Mouse (Mus musculus) liver, postnatal 0 days (tissue): ENCODE measurements around the gene Ppat. TPM values are rescaled to one million over a fixed set of nuclear protein-coding genes. Genes with fewer than 3 reads are reported as not detected.

Experiments used
- ATAC-seq: fragments of 200-750 bp; cut with Nextera tagmentation; 2 replicates; pipeline ENCODE4 v1.8.0; 2017; ENCODE audit warnings: mild to moderate bottlenecking, moderate library complexity
- DNase-seq: peaks from one replicate; pipeline ENCODE4 v3.0.0-alpha.2; 2016
- H3K27ac ChIP-seq: fragments of 300-500 bp; sonication (generic); 2 replicates; pipeline ENCODE4 v1.5.1; 2014; ENCODE audit warnings: antibody characterized with exemption, moderate library complexity, mild to moderate bottlenecking, low read depth
- H3K27me3 ChIP-seq: fragments of 300-500 bp; sonication (generic); 2 replicates; pipeline ENCODE4 v1.6.1; 2014; ENCODE audit warnings: low read length, control low read depth, mixed read lengths; ENCODE audit not compliant: insufficient read depth
- H3K36me3 ChIP-seq: fragments of 300-500 bp; sonication (generic); replicated peaks from 2 replicates; pipeline ENCODE4 v1.6.1; 2014; ENCODE audit warnings: mild to moderate bottlenecking, control low read depth, low read length, moderate library complexity, mixed read lengths; ENCODE audit not compliant: insufficient read depth
- H3K4me1 ChIP-seq: fragments of 300-500 bp; sonication (generic); 2 replicates; pipeline ENCODE4 v1.6.1; 2014; ENCODE audit warnings: antibody characterized with exemption, mild to moderate bottlenecking, control low read depth; ENCODE audit not compliant: insufficient read depth
- H3K4me2 ChIP-seq: fragments of 300-500 bp; sonication (generic); 2 replicates; pipeline ENCODE4 v1.6.1; 2014; ENCODE audit warnings: low read depth, mild to moderate bottlenecking, low read length, moderate library complexity, mixed read lengths
- H3K4me3 ChIP-seq: fragments of 300-500 bp; sonication (generic); 2 replicates; pipeline ENCODE4 v1.5.1; 2014; ENCODE audit warnings: low read depth, low read length
- H3K9ac ChIP-seq: fragments of 300-500 bp; sonication (generic); replicated peaks from 2 replicates; pipeline ENCODE4 v1.6.1; 2014; ENCODE audit warnings: mild to moderate bottlenecking, moderate library complexity
- H3K9me3 ChIP-seq: fragments of 300-500 bp; sonication (generic); 2 replicates; pipeline ENCODE4 v1.6.1; 2016; ENCODE audit warnings: mild to moderate bottlenecking, control low read depth, low read length, mixed read lengths
- CTCF ChIP-seq: sonication (generic); IDR thresholded peaks from 2 replicates; pipeline ENCODE4 v1.5.1; 2016; ENCODE audit warnings: antibody characterized with exemption, low read depth
- EP300 ChIP-seq: IDR thresholded peaks from 2 replicates; pipeline ENCODE4 v1.6.1; 2016; ENCODE audit warnings: antibody characterized with exemption, low read depth, mild to moderate bottlenecking
- WGBS: fragments of 180-500 bp; shearing (Covaris S2); extraction: QIAGEN DNeasy Blood & Tissue Kit; methylation state at CpG from one replicate; pipeline ENCODE4 v1.1.7; 2014; ENCODE audit not compliant: insufficient replicate concordance; 5-methylcytosine and 5-hydroxymethylcytosine counted together
- polyA plus RNA-seq: library from polyadenylated mRNA; unstranded; fragments of >200 nt; fragmentation: Nextera tagmentation; extraction: Ambion mirVana; gene quantifications from 2 replicates; pipeline ENCODE4 v1.2.1, GENCODE M21; 2015

Gene Ppat
- polyA plus RNA-seq, 1 experiment from 2014 or later = 17.6 TPM

DNA sequence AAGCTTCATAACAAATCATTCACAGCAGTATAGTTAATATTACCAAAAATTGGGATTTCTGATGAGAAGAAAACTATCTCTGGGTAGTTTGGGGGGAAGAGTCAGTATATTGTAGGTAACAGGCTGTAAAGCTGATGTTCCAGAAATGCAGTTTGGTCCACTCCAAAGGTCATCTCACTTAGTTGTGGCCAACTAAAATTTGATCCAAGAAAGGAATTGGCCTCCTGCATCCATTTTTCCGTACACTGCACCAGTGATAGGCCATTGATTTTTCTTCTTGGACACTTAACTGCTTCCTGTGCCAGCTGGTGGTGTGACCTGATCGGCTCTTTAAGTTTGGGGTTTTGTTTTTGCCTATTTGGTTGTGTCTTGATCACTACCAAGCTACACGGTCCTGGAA is 2.4 kb upstream of the Ppat start:
- H3K9ac ChIP-seq = peak overlapping the region; percentile 16; the same call in 1 of the 2 replicates
- DNase-seq (no peak), ATAC-seq (no peak)
- WGBS = 52% methylated on average over 3 of the region's 3 CpGs
- H3K4me1 ChIP-seq = peaks cover 41% of the 10 kb centered on the region
- no peaks in the 10 kb centered on the region for H3K27me3 ChIP-seq
- 0 out of 2 replicates have a peak overlapping the region, but pooled peaks have one; percentile 45 for H3K27ac ChIP-seq
- peaks cover 31% of the 10 kb centered on the region for H3K36me3 ChIP-seq
- H3K4me2 ChIP-seq = peak overlapping the region; percentile 97
- TF ChIP-seq EP300 = no peak
- TF ChIP-seq CTCF = no peak
- H3K9me3 ChIP-seq = no peaks in the 10 kb centered on the region
- 0 out of 2 replicates have a peak overlapping the region, but pooled peaks have one; percentile 4 for H3K4me3 ChIP-seq

DNA sequence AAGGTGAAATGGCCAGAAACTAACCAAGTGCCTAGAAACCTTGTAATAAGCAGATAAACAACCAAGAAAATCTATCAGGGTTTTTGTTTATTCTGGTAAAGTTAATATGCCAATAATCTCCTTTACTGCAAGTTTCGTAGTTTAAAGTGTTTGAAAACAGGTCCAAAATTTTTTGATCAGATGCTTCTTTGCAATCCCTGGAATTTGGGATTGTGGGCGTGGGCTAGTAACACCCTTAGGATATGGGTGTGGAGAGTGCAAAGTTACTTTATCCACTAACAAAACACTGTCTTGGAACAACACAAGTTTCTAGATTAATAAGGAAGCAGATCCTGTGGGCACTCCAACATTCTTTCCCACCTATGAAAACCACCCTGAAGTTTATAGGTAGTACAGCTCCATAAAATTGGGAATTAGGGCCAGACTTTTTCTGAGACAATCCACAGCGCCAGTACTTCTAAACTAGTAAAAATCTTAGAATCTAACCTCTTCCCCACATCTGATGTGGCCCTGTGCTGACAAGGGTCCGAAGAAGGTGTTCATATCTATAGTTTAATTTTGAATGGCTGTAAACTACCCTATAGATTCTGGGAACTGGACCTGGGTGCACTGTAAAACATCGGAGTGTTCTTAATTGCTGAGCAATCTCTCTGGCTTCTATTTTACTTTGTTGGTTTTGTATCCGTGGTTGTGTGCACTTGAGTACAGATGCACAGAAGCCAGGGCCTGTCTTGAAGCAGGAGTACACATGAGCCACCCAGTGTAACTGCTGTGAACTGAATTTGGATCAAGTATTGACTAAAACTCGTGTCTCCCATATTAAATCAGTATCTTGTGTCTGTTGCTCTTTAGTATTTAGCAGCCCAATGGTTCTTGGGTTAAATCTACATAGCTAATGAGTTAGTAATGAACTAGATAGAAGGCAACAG is 998 bp upstream of the Ppat start:
- Histone ChIP-seq H3K9ac (peak overlapping the region; percentile 76), H3K27me3 (no peaks in the 10 kb centered on the region), H3K4me1 (peaks cover 54% of the 10 kb centered on the region), H3K36me3 (peaks cover 17% of the 10 kb centered on the region), H3K27ac (peak overlapping the region; percentile 92), H3K4me3 (peak overlapping the region; percentile 66), H3K4me2 (peak overlapping the region; percentile 97), H3K9me3 (no peaks in the 10 kb centered on the region)
- DNase-seq = no peak
- WGBS = 5% methylated on average over 7 of the region's 7 CpGs
- no peak for ATAC-seq
- no peak for TF ChIP-seq EP300
- no peak for TF ChIP-seq CTCF

DNA sequence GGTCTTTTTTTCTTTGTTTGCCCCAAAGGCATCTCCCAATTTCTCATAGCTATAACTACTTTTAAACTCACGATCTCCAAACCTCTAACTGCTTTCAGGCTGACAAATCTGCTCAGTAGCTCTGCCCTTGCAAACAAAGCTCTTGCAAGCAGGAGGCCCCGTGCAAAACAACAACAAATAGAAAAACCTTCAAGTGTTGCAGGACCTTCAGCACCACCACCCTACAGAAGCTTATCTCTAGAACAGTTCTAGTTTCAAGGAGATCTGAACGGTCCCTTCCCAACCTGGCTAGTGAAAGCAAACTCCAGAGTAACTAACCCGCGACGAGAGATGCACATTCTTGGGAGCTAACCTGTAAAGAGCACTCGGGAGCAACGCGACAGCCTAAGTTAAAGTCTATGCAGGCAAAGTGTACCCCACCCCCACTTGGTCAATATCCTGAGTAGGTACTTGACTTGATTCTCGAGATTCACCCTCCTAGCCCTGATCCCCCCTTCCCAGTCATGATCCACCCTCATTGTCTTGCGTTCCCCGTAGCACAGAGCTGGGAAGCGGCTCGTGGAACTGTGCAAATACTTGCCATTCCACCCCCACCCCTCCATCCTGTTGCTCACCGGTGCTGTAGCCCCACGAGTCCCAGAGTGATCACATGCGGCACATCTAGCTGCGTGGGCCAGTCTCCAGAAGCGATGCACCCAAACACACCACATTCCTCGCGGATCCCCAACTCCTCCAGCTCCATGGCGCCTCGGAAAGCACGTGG is 854 bp downstream of the Ppat start:
- Histone ChIP-seq H3K4me2 (peak overlapping the region; percentile 97), H3K4me1 (peaks cover 62% of the 10 kb centered on the region), H3K4me3 (peak overlapping the region; percentile 66), H3K27me3 (no peaks in the 10 kb centered on the region), H3K9ac (peak overlapping the region; percentile 61), H3K27ac (peak overlapping the region; percentile 83), H3K36me3 (peaks cover 9% of the 10 kb centered on the region), H3K9me3 (no peaks in the 10 kb centered on the region)
- no peak for TF ChIP-seq CTCF
- ATAC-seq (no peak), DNase-seq (no peak)
- 2% methylated on average over 24 of the region's 24 CpGs for WGBS

DNA sequence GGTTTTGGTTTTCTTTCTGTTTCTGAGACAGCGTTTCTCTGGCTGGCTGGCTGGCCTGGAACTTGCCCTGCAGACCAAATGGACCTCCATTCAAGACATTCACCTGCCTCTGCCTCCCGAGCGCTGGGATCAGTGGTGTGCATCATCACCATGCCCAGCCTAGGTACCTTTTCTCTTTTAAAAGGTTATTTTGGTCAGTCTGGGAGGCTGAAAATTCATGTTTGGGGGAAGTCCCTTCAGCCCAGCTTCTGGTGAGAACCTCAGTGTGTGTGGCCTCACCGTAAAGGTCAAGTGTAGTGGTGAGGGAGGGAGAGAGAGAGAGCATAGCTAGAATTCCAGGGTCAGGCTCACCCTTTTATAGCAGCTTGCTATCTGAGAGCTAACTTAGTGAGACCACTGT is 3.6 kb downstream of the Ppat start:
- Histone ChIP-seq H3K4me1 (peaks cover 46% of the 10 kb centered on the region), H3K9ac (no peak overlapping the region), H3K4me2 (no peak overlapping the region), H3K9me3 (no peaks in the 10 kb centered on the region), H3K27ac (no peak overlapping the region), H3K27me3 (no peaks in the 10 kb centered on the region), H3K4me3 (no peak overlapping the region), H3K36me3 (peaks cover 5% of the 10 kb centered on the region; the same call in 1 of the 2 replicates)
- WGBS = 82% methylated on average over 4 of the region's 4 CpGs
- ATAC-seq (no peak), DNase-seq (no peak)
- TF ChIP-seq EP300 = no peak
- TF ChIP-seq CTCF = no peak

DNA sequence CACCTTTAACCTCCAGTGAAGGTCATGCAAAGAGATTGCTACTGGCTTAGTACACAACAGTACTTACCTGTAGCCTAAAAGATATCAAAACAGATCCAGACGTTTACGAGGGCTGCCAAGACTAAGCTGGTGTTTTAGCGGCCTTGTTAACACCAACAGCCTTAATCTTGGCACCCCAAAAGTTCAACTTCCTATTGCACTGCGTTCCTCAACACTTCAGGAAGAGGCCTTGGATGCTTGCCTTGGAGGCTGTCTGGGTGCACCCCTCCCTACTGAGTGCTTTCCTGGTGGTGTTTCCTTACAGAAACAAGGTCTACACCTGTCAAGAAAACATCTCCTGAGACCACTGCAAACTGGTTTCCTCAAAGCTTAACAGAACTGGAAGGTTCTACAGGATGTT is 4.2 kb downstream of the Ppat start:
- H3K4me1 ChIP-seq = peaks cover 40% of the 10 kb centered on the region
- H3K4me3 ChIP-seq = no peak overlapping the region
- no peaks in the 10 kb centered on the region for H3K9me3 ChIP-seq
- WGBS = 57% methylated on average over 4 of the region's 4 CpGs
- no peak overlapping the region for H3K4me2 ChIP-seq
- ATAC-seq (no peak), DNase-seq (no peak)
- H3K27me3 ChIP-seq = no peaks in the 10 kb centered on the region
- H3K36me3 ChIP-seq = peaks cover 5% of the 10 kb centered on the region; the same call in 1 of the 2 replicates
- H3K9ac ChIP-seq = no peak overlapping the region
- H3K27ac ChIP-seq = no peak overlapping the region
- no peak for TF ChIP-seq EP300
- no peak for TF ChIP-seq CTCF

DNA sequence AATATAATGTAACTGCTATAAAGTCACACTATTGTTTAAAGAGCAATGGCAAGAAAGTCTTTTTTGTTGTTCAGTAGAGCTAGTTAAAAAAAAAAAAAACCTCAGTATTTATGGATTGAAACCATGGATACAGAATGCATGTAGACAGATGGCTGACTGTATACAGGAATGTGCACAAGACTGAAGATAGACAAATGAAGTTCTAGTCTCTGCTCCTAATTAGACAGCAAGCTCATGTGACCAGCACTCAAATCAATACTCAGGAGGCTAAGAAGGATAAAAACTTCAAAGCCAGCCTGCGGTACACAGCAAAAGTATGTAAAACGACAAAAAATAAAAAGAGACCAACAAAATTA is 5.7 kb downstream of the Ppat start:
- H3K4me1 ChIP-seq = peaks cover 37% of the 10 kb centered on the region
- H3K27me3 ChIP-seq = no peaks in the 10 kb centered on the region
- H3K27ac ChIP-seq = no peak overlapping the region
- no peak overlapping the region for H3K9ac ChIP-seq
- no peak overlapping the region for H3K4me2 ChIP-seq
- 75% methylated on average over 2 of the region's 2 CpGs for WGBS
- DNase-seq (no peak), ATAC-seq (no peak)
- H3K9me3 ChIP-seq = no peaks in the 10 kb centered on the region
- no peak overlapping the region for H3K4me3 ChIP-seq
- H3K36me3 ChIP-seq = peaks cover 5% of the 10 kb centered on the region; the same call in 1 of the 2 replicates
- TF ChIP-seq EP300 = no peak
- no peak for TF ChIP-seq CTCF
